ENCODE assay signal across 23 mouse cellular contexts in genomic region chr1:85937323-85937722, GRCm38 (mm10). TPM values are rescaled to one million over a fixed set of nuclear protein-coding genes. Genes with fewer than 3 reads are reported as not detected.
"Had no signal": no experiment of that assay in that cellular context is flagged by ENCODE, and none has a peak within 500 bp of the region (broad histone marks: within the 10 kb centered on the region; RNA-seq: fewer than 3 reads in every experiment).

No protein-coding gene starts in this region.

- H3K4me3 ChIP-seq: megakaryocyte, embryonic 14.5 days; midbrain, embryonic 13.5 days; midbrain, embryonic 15.5 days; neural tube, embryonic 12.5 days; stomach, embryonic 15.5 days had no signal

- H3K27ac ChIP-seq: macrophage; midbrain, embryonic 13.5 days; midbrain, embryonic 15.5 days; neural tube, embryonic 12.5 days; stomach, embryonic 15.5 days; stomach, postnatal 0 days had no signal

- H3K9me3 ChIP-seq: megakaryocyte, embryonic 14.5 days; midbrain, embryonic 13.5 days; midbrain, embryonic 15.5 days; neural tube, embryonic 12.5 days; stomach, embryonic 15.5 days had no signal

- H3K27me3 ChIP-seq: midbrain, embryonic 13.5 days; midbrain, embryonic 15.5 days; neural tube, embryonic 12.5 days; stomach, embryonic 15.5 days had no signal

- H3K36me3 ChIP-seq: midbrain, embryonic 13.5 days; midbrain, embryonic 15.5 days; neural tube, embryonic 12.5 days; stomach, embryonic 15.5 days had no signal

- DNase-seq: lung, adult 18-20 months; lung, embryonic 14.5 days; lung, postnatal 14 days; lung, postnatal 36 days; retina, postnatal 1 day; right cerebral cortex, adult 18-20 months; right cerebral cortex, postnatal 25 days; right cerebral cortex, postnatal 4 days; spleen, adult 18-20 months; thymus, adult 2 months; thymus, postnatal 4 days had no signal

- H3K4me2 ChIP-seq: lung, embryonic 14.5 days; midbrain, embryonic 11.5 days; midbrain, embryonic 13.5 days; midbrain, embryonic 15.5 days; neural tube, embryonic 12.5 days; stomach, embryonic 15.5 days had no signal

- H3K9ac ChIP-seq: lung, embryonic 14.5 days; midbrain, embryonic 13.5 days; midbrain, embryonic 15.5 days; neural tube, embryonic 12.5 days; stomach, embryonic 15.5 days had no signal

- ATAC-seq: midbrain, embryonic 13.5 days had no signal

RNA-seq across cellular contexts. Expression of gene 4933407L21Rik, which starts 9.0 kb away (rescaled TPM):
- total RNA-seq: megakaryocyte progenitor cell, adult 5-6 weeks; monocyte, adult 5-6 weeks had no signal
- polyA plus RNA-seq: lung, embryonic 14.5 days; macrophage; small intestine, adult 2 months had no signal

RNA-seq across cellular contexts. Expression of gene Gpr55, which starts 23.5 kb away (rescaled TPM):
- total RNA-seq: megakaryocyte progenitor cell, adult 5-6 weeks had no signal
- polyA plus RNA-seq: lung, embryonic 14.5 days; lung, embryonic 16.5 days; midbrain, embryonic 11.5 days had no signal
